Mouse (Mus musculus): Measurements from ENCODE around the gene Csn2. TPM values are rescaled to one million over a fixed set of nuclear protein-coding genes. Genes with fewer than 3 reads are reported as not detected.

Csn2 gene
- polyA plus RNA-seq (2015; fragmentation: Nextera tagmentation; extraction: Ambion mirVana), result not detected in 2 replicates

GRCm38 (mm10) chr5:87699530-87699929 is at the start of gene Csn2:
TSS of gene Csn2 (minus strand) at chr5:87699630.
- no peak for ATAC-seq (ENCODE audit: low FRiP score, low read depth)
- Histone ChIP-seq H3K4me1 (replicated peaks) (no peaks in the 10 kb centered on the region), H3K9ac (no peak within 1 kb of the TSS), H3K4me3 (no peak within 1 kb of the TSS), H3K27ac (replicated peaks) (no peak within 1 kb of the TSS), H3K9me3 (no peaks in the 10 kb centered on the region), H3K27me3 (no peaks in the 10 kb centered on the region), H3K36me3 (no peaks in the 10 kb centered on the region), H3K4me2 (no peak within 1 kb of the TSS)
- WGBS, result 71% methylated on average over 3 of the region's 3 CpGs

- Histone ChIP-seq H3K27ac (replicated peaks) (no peak overlapping the region), H3K27me3 (no peaks in the 10 kb centered on the region), H3K4me2 (no peak overlapping the region), H3K4me3 (no peak overlapping the region), H3K9me3 (no peaks in the 10 kb centered on the region), H3K36me3 (no peaks in the 10 kb centered on the region), H3K9ac (no peak overlapping the region), H3K4me1 (replicated peaks) (no peaks in the 10 kb centered on the region)
- ATAC-seq (ENCODE audit: low FRiP score, low read depth), result no peak
These were observed 35.4 kb upstream of the Csn2 start for GRCm38 (mm10) chr5:87734821-87735220.

- no peaks in the 10 kb centered on the region for H3K9me3 ChIP-seq
These were observed 6.5 kb upstream of the Csn2 start for GRCm38 (mm10) chr5:87705891-87706290.

GRCm38 (mm10) chr5:87665908-87666307 is 33.5 kb downstream of the Csn2 start, which contains the start of gene Csn1s1:
TSS of gene Csn1s1 (plus strand) at chr5:87666208.
- no peaks in the 10 kb centered on the region for H3K9me3 ChIP-seq
- H3K36me3 ChIP-seq, result no peaks in the 10 kb centered on the region
- H3K27me3 ChIP-seq, result no peaks in the 10 kb centered on the region
- ATAC-seq (ENCODE audit: low FRiP score, low read depth), result no peak
- no peak within 1 kb of the TSS for H3K9ac ChIP-seq
- no peak within 1 kb of the TSS for H3K27ac ChIP-seq (replicated peaks)
- H3K4me3 ChIP-seq, result no peak within 1 kb of the TSS
- H3K4me1 ChIP-seq (replicated peaks), result no peaks in the 10 kb centered on the region
- no peak within 1 kb of the TSS for H3K4me2 ChIP-seq

More at GRCm38 (mm10) chr5:87705891-87706290, 6.5 kb upstream of the Csn2 start:
- H3K4me1 ChIP-seq (replicated peaks), result no peaks in the 10 kb centered on the region
- no peak overlapping the region for H3K9ac ChIP-seq
- no peak overlapping the region for H3K4me3 ChIP-seq
- WGBS, result 81% methylated on average over 1 of the region's 1 CpGs
- H3K27me3 ChIP-seq, result no peaks in the 10 kb centered on the region
- no peak overlapping the region for H3K4me2 ChIP-seq
- no peaks in the 10 kb centered on the region for H3K36me3 ChIP-seq
- H3K27ac ChIP-seq (replicated peaks), result no peak overlapping the region
- no peak for ATAC-seq (ENCODE audit: low FRiP score, low read depth)

- Histone ChIP-seq H3K4me2 (no peak overlapping the region), H3K4me1 (replicated peaks) (no peaks in the 10 kb centered on the region), H3K27me3 (no peaks in the 10 kb centered on the region), H3K9ac (no peak overlapping the region), H3K9me3 (no peaks in the 10 kb centered on the region), H3K27ac (replicated peaks) (no peak overlapping the region), H3K4me3 (no peak overlapping the region), H3K36me3 (no peaks in the 10 kb centered on the region)
- ATAC-seq (ENCODE audit: low FRiP score, low read depth), result no peak
These were observed 56.6 kb downstream of the Csn2 start for GRCm38 (mm10) chr5:87642787-87643186.

Other genes starting within 250 kb of the Csn2 start
- not detected in 2 replicates for gene Ugt2a2, start 217.4 kb downstream of the Csn2 start, polyA plus RNA-seq (2015; fragmentation: Nextera tagmentation; extraction: Ambion mirVana)
- gene Gm43638, start 212.8 kb downstream of the Csn2 start, polyA plus RNA-seq (2015; fragmentation: Nextera tagmentation; extraction: Ambion mirVana), result not detected in 2 replicates
- gene Ugt2a1, start 208.8 kb downstream of the Csn2 start, polyA plus RNA-seq (2015; fragmentation: Nextera tagmentation; extraction: Ambion mirVana), result not detected in 2 replicates
- gene Sult1b1, start 161.4 kb downstream of the Csn2 start, polyA plus RNA-seq (2015; fragmentation: Nextera tagmentation; extraction: Ambion mirVana), result not detected in 2 replicates
- not detected in 2 replicates for gene Sult1d1, start 130.6 kb downstream of the Csn2 start, polyA plus RNA-seq (2015; fragmentation: Nextera tagmentation; extraction: Ambion mirVana)
- not detected in 2 replicates for gene Sult1e1, start 108.0 kb downstream of the Csn2 start, polyA plus RNA-seq (2015; fragmentation: Nextera tagmentation; extraction: Ambion mirVana)
- not detected in 2 replicates for gene Csn1s1, start 33.4 kb downstream of the Csn2 start, polyA plus RNA-seq (2015; fragmentation: Nextera tagmentation; extraction: Ambion mirVana)
- gene Csn1s2a, start 74.9 kb upstream of the Csn2 start, polyA plus RNA-seq (2015; fragmentation: Nextera tagmentation; extraction: Ambion mirVana), result not detected in 2 replicates
- not detected in 2 replicates for gene Csn1s2b, start 108.5 kb upstream of the Csn2 start, polyA plus RNA-seq (2015; fragmentation: Nextera tagmentation; extraction: Ambion mirVana)
- not detected in 2 replicates for gene Prr27, start 126.1 kb upstream of the Csn2 start, polyA plus RNA-seq (2015; fragmentation: Nextera tagmentation; extraction: Ambion mirVana)
- not detected in 2 replicates for gene Odam, start 185.4 kb upstream of the Csn2 start, polyA plus RNA-seq (2015; fragmentation: Nextera tagmentation; extraction: Ambion mirVana)
- gene Csn3, start 225.9 kb upstream of the Csn2 start, polyA plus RNA-seq (2015; fragmentation: Nextera tagmentation; extraction: Ambion mirVana), result not detected in 2 replicates

Data from hindbrain, embryonic 15.5 days (tissue).